Mouse (Mus musculus) lung, postnatal 0 days (tissue): ENCODE results near the gene Gpr152. TPM values are rescaled to one million over a fixed set of nuclear protein-coding genes. Genes with fewer than 3 reads are reported as not detected.

Source experiments
- ATAC-seq: fragments of 200-750 bp; cut with Nextera tagmentation; 2 replicates; pipeline ENCODE4 v1.8.0; 2017; ENCODE audit warnings: moderate library complexity
- DNase-seq: peaks from one replicate; pipeline ENCODE4 v3.0.0-alpha.2; 2016; ENCODE audit warnings: low spot score
- H3K27ac ChIP-seq: fragments of 300-500 bp; sonication (generic); 2 replicates; pipeline ENCODE4 v1.5.1; 2014; ENCODE audit warnings: antibody characterized with exemption, mild to moderate bottlenecking, low read length, mixed read lengths
- H3K27me3 ChIP-seq: fragments of 300-500 bp; sonication (generic); replicated peaks from 2 replicates; pipeline ENCODE4 v1.6.1; 2014; ENCODE audit warnings: low read length, mixed read lengths; ENCODE audit not compliant: insufficient read depth
- H3K36me3 ChIP-seq: fragments of 300-500 bp; sonication (generic); 2 replicates; pipeline ENCODE4 v1.6.1; 2014; ENCODE audit warnings: low read length, mixed read lengths; ENCODE audit not compliant: insufficient read depth
- H3K4me1 ChIP-seq: fragments of 300-500 bp; sonication (generic); 2 replicates; pipeline ENCODE4 v1.6.1; 2014; ENCODE audit warnings: antibody characterized with exemption, low read depth, low read length, mixed read lengths; ENCODE audit not compliant: insufficient read depth
- H3K4me2 ChIP-seq: fragments of 300-500 bp; sonication (generic); replicated peaks from 2 replicates; pipeline ENCODE4 v1.6.1; 2014; ENCODE audit warnings: low read depth, mild to moderate bottlenecking, low read length, moderate library complexity, mixed read lengths
- H3K4me3 ChIP-seq: fragments of 300-500 bp; sonication (generic); 2 replicates; pipeline ENCODE4 v1.5.1; 2014; ENCODE audit warnings: low read depth, low read length
- H3K9ac ChIP-seq: fragments of 300-500 bp; sonication (generic); replicated peaks from 2 replicates; pipeline ENCODE4 v1.6.1; 2014; ENCODE audit warnings: low read depth, mild to moderate bottlenecking
- H3K9me3 ChIP-seq: fragments of 300-500 bp; sonication (generic); 2 replicates; pipeline ENCODE4 v1.6.1; 2016; ENCODE audit warnings: low read length, mixed read lengths
- CTCF ChIP-seq: IDR thresholded peaks from 2 replicates; pipeline ENCODE4 v1.5.1; 2016; ENCODE audit warnings: antibody characterized with exemption, mild to moderate bottlenecking
- EP300 ChIP-seq: IDR thresholded peaks from 2 replicates; pipeline ENCODE4 v1.6.1; 2016; ENCODE audit warnings: antibody characterized with exemption, mild to moderate bottlenecking, control low read depth
- WGBS: fragments of 180-500 bp; shearing (Covaris S2); extraction: QIAGEN DNeasy Blood & Tissue Kit; methylation state at CpG from one replicate; pipeline ENCODE4 v1.1.7; 2014; 5-methylcytosine and 5-hydroxymethylcytosine counted together
- polyA plus RNA-seq: library from polyadenylated mRNA; unstranded; fragments of >200 nt; fragmentation: Nextera tagmentation; extraction: Ambion mirVana; gene quantifications from 2 replicates; pipeline ENCODE4 v1.2.1, GENCODE M21; 2015

Gpr152 gene
- polyA plus RNA-seq, 1 experiment from 2014 or later, result not detected

GRCm38 (mm10) chr19:4113806-4114230 lies 25.8 kb upstream of the Gpr152 start:
- peak; percentile 46 for ATAC-seq
- H3K36me3 ChIP-seq, result peaks cover 20% of the 10 kb centered on the region; the same call in 1 of the 2 replicates
- H3K4me1 ChIP-seq, result 0 out of 2 replicates have a peak, but pooled peaks cover 2% of the 10 kb centered on the region
- 0 out of 2 replicates have a peak overlapping the region, but pooled peaks have one; percentile 3 for H3K4me2 ChIP-seq
- H3K9me3 ChIP-seq, result no peaks in the 10 kb centered on the region
- no peak for TF ChIP-seq CTCF
- TF ChIP-seq EP300, result no peak
- H3K27ac ChIP-seq, result peak overlapping the region; percentile 70; the same call in 1 of the 2 replicates
- WGBS, result 23% methylated on average over 5 of the region's 5 CpGs
- no peak overlapping the region for H3K9ac ChIP-seq
- H3K4me3 ChIP-seq, result no peak overlapping the region
- H3K27me3 ChIP-seq, result no peaks in the 10 kb centered on the region
- no peak for DNase-seq

- WGBS, result 86% methylated on average over 10 of the region's 10 CpGs
- no peak for TF ChIP-seq EP300
- ATAC-seq (no peak), DNase-seq (no peak)
- Histone ChIP-seq H3K9me3 (no peaks in the 10 kb centered on the region), H3K27ac (no peak overlapping the region), H3K4me1 (0 out of 2 replicates have a peak, but pooled peaks cover 2% of the 10 kb centered on the region), H3K36me3 (peaks cover 20% of the 10 kb centered on the region; the same call in 1 of the 2 replicates), H3K4me3 (no peak overlapping the region), H3K27me3 (no peaks in the 10 kb centered on the region), H3K4me2 (no peak overlapping the region), H3K9ac (no peak overlapping the region)
Measured at GRCm38 (mm10) chr19:4114551-4114950, 25.0 kb upstream of the Gpr152 start.

GRCm38 (mm10) chr19:4115144-4115543 lies 24.4 kb upstream of the Gpr152 start:
- Histone ChIP-seq H3K4me3 (no peak overlapping the region), H3K36me3 (peaks cover 20% of the 10 kb centered on the region; the same call in 1 of the 2 replicates), H3K9ac (no peak overlapping the region), H3K4me2 (no peak overlapping the region), H3K9me3 (no peaks in the 10 kb centered on the region), H3K27ac (no peak overlapping the region), H3K4me1 (0 out of 2 replicates have a peak, but pooled peaks cover 2% of the 10 kb centered on the region), H3K27me3 (no peaks in the 10 kb centered on the region)
- no peak for TF ChIP-seq EP300
- TF ChIP-seq CTCF, result no peak
- ATAC-seq, result no peak
- DNase-seq, result no peak
- 93% methylated on average over 10 of the region's 10 CpGs for WGBS

- no peak overlapping the region for H3K4me3 ChIP-seq
- ATAC-seq (no peak), DNase-seq (no peak)
- 86% methylated on average over 11 of the region's 11 CpGs for WGBS
- H3K9me3 ChIP-seq, result no peaks in the 10 kb centered on the region
- no peak overlapping the region for H3K27ac ChIP-seq
- TF ChIP-seq CTCF, result no peak
- no peak for TF ChIP-seq EP300
- H3K4me2 ChIP-seq, result no peak overlapping the region
- H3K36me3 ChIP-seq, result peaks cover 20% of the 10 kb centered on the region; the same call in 1 of the 2 replicates
- H3K27me3 ChIP-seq, result no peaks in the 10 kb centered on the region
- H3K4me1 ChIP-seq, result peaks cover 7% of the 10 kb centered on the region; the same call in 1 of the 2 replicates
- H3K9ac ChIP-seq, result no peak overlapping the region
Measured at GRCm38 (mm10) chr19:4115816-4116215, 23.8 kb upstream of the Gpr152 start.

- Histone ChIP-seq H3K27me3 (no peaks in the 10 kb centered on the region), H3K4me2 (no peak overlapping the region), H3K36me3 (peaks cover 16% of the 10 kb centered on the region; the same call in 1 of the 2 replicates), H3K9ac (no peak overlapping the region), H3K9me3 (no peaks in the 10 kb centered on the region), H3K4me3 (no peak overlapping the region), H3K27ac (no peak overlapping the region), H3K4me1 (peaks cover 7% of the 10 kb centered on the region; the same call in 1 of the 2 replicates)
- 96% methylated on average over 7 of the region's 7 CpGs for WGBS
- no peak for TF ChIP-seq CTCF
- TF ChIP-seq EP300, result no peak
- ATAC-seq (no peak), DNase-seq (no peak)
Measured at GRCm38 (mm10) chr19:4117006-4117405, 22.6 kb upstream of the Gpr152 start.

GRCm38 (mm10) chr19:4118350-4118749 lies 21.2 kb upstream of the Gpr152 start:
- Histone ChIP-seq H3K4me2 (no peak overlapping the region), H3K27ac (no peak overlapping the region), H3K27me3 (no peaks in the 10 kb centered on the region), H3K9me3 (no peaks in the 10 kb centered on the region), H3K36me3 (peaks cover 15% of the 10 kb centered on the region; the same call in 1 of the 2 replicates), H3K4me3 (no peak overlapping the region), H3K9ac (no peak overlapping the region), H3K4me1 (peaks cover 6% of the 10 kb centered on the region; the same call in 1 of the 2 replicates)
- TF ChIP-seq EP300 (no peak), CTCF (no peak)
- ATAC-seq (no peak), DNase-seq (no peak)
- WGBS, result 92% methylated on average over 2 of the region's 2 CpGs
